In genomic region chr7:145215476-145215875, GRCm38 (mm10) we compare ENCODE assay signal across 21 mouse cellular contexts. TPM values are rescaled to one million over a fixed set of nuclear protein-coding genes. Genes with fewer than 3 reads are reported as not detected.
DNase-seq lines count a peak whose midpoint lies in the region; ATAC-seq and TF ChIP-seq lines count a peak whose summit lies in the region.
"Had no signal": no experiment of that assay in that cellular context is flagged by ENCODE, and none has a peak within 500 bp of the region (broad histone marks: within the 10 kb centered on the region; RNA-seq: fewer than 3 reads in every experiment).

No protein-coding gene starts in this region.

- no peaks in the 10 kb centered on the region for H3K36me3 ChIP-seq in forebrain, embryonic 10.5 days (replicated peaks)
- H3K36me3 ChIP-seq in forebrain, postnatal 0 days (ENCODE audit: insufficient read depth) = no peaks in the 10 kb centered on the region
- H3K36me3 ChIP-seq in midbrain, embryonic 10.5 days = no peaks in the 10 kb centered on the region
- H3K36me3 ChIP-seq in midbrain, embryonic 11.5 days (ENCODE audit: control insufficient read depth, insufficient read depth, low read length) = no peaks in the 10 kb centered on the region
- H3K36me3 ChIP-seq in myocyte (ENCODE audit: control insufficient read depth, insufficient read depth) = no peaks in the 10 kb centered on the region
- H3K36me3 ChIP-seq in midbrain, postnatal 0 days (ENCODE audit: insufficient read depth, low read length) = no peaks in the 10 kb centered on the region
- H3K36me3 ChIP-seq: embryonic facial prominence, embryonic 12.5 days; G1E; neural tube, embryonic 12.5 days had no signal

- TF ChIP-seq POLR2A in myocyte (IDR thresholded peaks at IDR 0.05; ENCODE audit: insufficient read length, low read depth) = no peak

- H3K9me3 ChIP-seq in forebrain, embryonic 10.5 days = no peaks in the 10 kb centered on the region
- no peaks in the 10 kb centered on the region for H3K9me3 ChIP-seq in forebrain, postnatal 0 days (ENCODE audit: low read length)
- no peaks in the 10 kb centered on the region for H3K9me3 ChIP-seq in midbrain, embryonic 10.5 days (replicated peaks)
- no peaks in the 10 kb centered on the region for H3K9me3 ChIP-seq in midbrain, embryonic 11.5 days (ENCODE audit: control insufficient read depth, low read length)
- no peaks in the 10 kb centered on the region for H3K9me3 ChIP-seq in midbrain, postnatal 0 days (ENCODE audit: low read length)
- H3K9me3 ChIP-seq: embryonic facial prominence, embryonic 12.5 days; G1E; neural tube, embryonic 12.5 days had no signal

- H3K9ac ChIP-seq in forebrain, postnatal 0 days = no peak overlapping the region
- no peak overlapping the region for H3K9ac ChIP-seq in midbrain, embryonic 11.5 days (ENCODE audit: low read length)
- H3K9ac ChIP-seq in midbrain, postnatal 0 days (replicated peaks; ENCODE audit: low read length, poor library complexity, severe bottlenecking) = no peak overlapping the region
- H3K9ac ChIP-seq: embryonic facial prominence, embryonic 12.5 days; neural tube, embryonic 12.5 days had no signal

- no peak overlapping the region for H3K4me2 ChIP-seq in forebrain, postnatal 0 days (ENCODE audit: low read depth)
- H3K4me2 ChIP-seq in midbrain, embryonic 11.5 days = no peak overlapping the region
- peak overlapping the region; percentile 10 for H3K4me2 ChIP-seq in myocyte (ENCODE audit: low read depth)
- no peak overlapping the region for H3K4me2 ChIP-seq in midbrain, postnatal 0 days (ENCODE audit: low read depth, low read length, poor library complexity, severe bottlenecking)
- H3K4me2 ChIP-seq: embryonic facial prominence, embryonic 12.5 days; liver, embryonic 11.5 days; neural tube, embryonic 12.5 days had no signal

- 0 out of 2 replicates have a peak, but pooled peaks cover 3% of the 10 kb centered on the region for H3K27me3 ChIP-seq in forebrain, embryonic 10.5 days (ENCODE audit: poor library complexity, severe bottlenecking)
- H3K27me3 ChIP-seq in forebrain, postnatal 0 days (ENCODE audit: insufficient read depth, low read length) = no peaks in the 10 kb centered on the region
- no peaks in the 10 kb centered on the region for H3K27me3 ChIP-seq in midbrain, embryonic 10.5 days (ENCODE audit: low read depth, poor library complexity, severe bottlenecking)
- no peaks in the 10 kb centered on the region for H3K27me3 ChIP-seq in midbrain, embryonic 11.5 days (ENCODE audit: control insufficient read depth, insufficient read depth, low read length)
- no peaks in the 10 kb centered on the region for H3K27me3 ChIP-seq in myocyte (ENCODE audit: control insufficient read depth, insufficient read depth, insufficient read length)
- H3K27me3 ChIP-seq in midbrain, postnatal 0 days (ENCODE audit: insufficient read depth, low read length) = no peaks in the 10 kb centered on the region
- H3K27me3 ChIP-seq: embryonic facial prominence, embryonic 12.5 days; neural tube, embryonic 12.5 days had no signal

- no peak for DNase-seq in forebrain, embryonic 10.5 days (ENCODE audit: extremely low spot score, low spot score)
- DNase-seq in forebrain, postnatal 0 days = no peak
- no peak for DNase-seq in midbrain, embryonic 10.5 days (ENCODE audit: low spot score)
- DNase-seq in midbrain, embryonic 11.5 days (ENCODE audit: low spot score, missing footprints) = no peak
- no peak for DNase-seq in kidney, adult 11 months
- DNase-seq in midbrain, postnatal 0 days (ENCODE audit: low spot score) = no peak
- DNase-seq: cerebellum, adult 11 months; gastrocnemius, postnatal 14 days; midbrain, embryonic 14.5 days; right cerebral cortex, postnatal 25 days had no signal

- H3K27ac ChIP-seq in forebrain, embryonic 10.5 days = peak overlapping the region; percentile 81
- H3K27ac ChIP-seq in forebrain, postnatal 0 days (ENCODE audit: low read depth, low read length) = no peak overlapping the region
- 0 out of 2 replicates have a peak overlapping the region, but pooled peaks have one; percentile 76 for H3K27ac ChIP-seq in midbrain, embryonic 10.5 days (replicated peaks)
- no peak overlapping the region for H3K27ac ChIP-seq in midbrain, embryonic 11.5 days (ENCODE audit: low read depth, low read length)
- H3K27ac ChIP-seq in midbrain, postnatal 0 days (ENCODE audit: low read depth, low read length) = no peak overlapping the region
- H3K27ac ChIP-seq: embryonic facial prominence, embryonic 12.5 days; kidney, postnatal 0 days; neural tube, embryonic 12.5 days had no signal

- WGBS in forebrain, embryonic 10.5 days = 84% methylated on average over 4 of the region's 4 CpGs
- WGBS in forebrain, postnatal 0 days = 83% methylated on average over 4 of the region's 4 CpGs
- 89% methylated on average over 4 of the region's 4 CpGs for WGBS in midbrain, embryonic 10.5 days
- 91% methylated on average over 4 of the region's 4 CpGs for WGBS in midbrain, embryonic 11.5 days
- WGBS in midbrain, postnatal 0 days = 90% methylated on average over 4 of the region's 4 CpGs

- ATAC-seq in forebrain, postnatal 0 days = no peak
- ATAC-seq in midbrain, embryonic 11.5 days (ENCODE audit: low FRiP score) = no peak
- ATAC-seq in granulocyte monocyte progenitor cell, adult 5-6 weeks (replicated peaks; ENCODE audit: poor library complexity, severe bottlenecking) = peak; percentile 90
- no peak for ATAC-seq in midbrain, postnatal 0 days (ENCODE audit: low FRiP score)
- ATAC-seq: inflammation-experienced regulatory T-cells, adult 6 months; lung, postnatal 0 days had no signal

- no peak overlapping the region for H3ac ChIP-seq in myocyte (ENCODE audit: control insufficient read depth, insufficient read length)

- H3K4me1 ChIP-seq in forebrain, embryonic 10.5 days = peaks cover 51% of the 10 kb centered on the region
- H3K4me1 ChIP-seq in forebrain, postnatal 0 days (ENCODE audit: insufficient read depth) = no peaks in the 10 kb centered on the region; the same call in 1 of the 2 replicates
- peaks cover 47% of the 10 kb centered on the region for H3K4me1 ChIP-seq in midbrain, embryonic 10.5 days
- H3K4me1 ChIP-seq in midbrain, embryonic 11.5 days (ENCODE audit: control insufficient read depth, insufficient read depth, low read length) = peaks cover 24% of the 10 kb centered on the region
- H3K4me1 ChIP-seq in midbrain, postnatal 0 days (ENCODE audit: insufficient read depth, low read length) = no peaks in the 10 kb centered on the region; the same call in 1 of the 2 replicates

- no peak overlapping the region for H3K4me3 ChIP-seq in forebrain, embryonic 10.5 days
- H3K4me3 ChIP-seq in forebrain, postnatal 0 days (ENCODE audit: low read depth, low read length) = no peak overlapping the region
- H3K4me3 ChIP-seq in midbrain, embryonic 10.5 days = no peak overlapping the region
- no peak overlapping the region for H3K4me3 ChIP-seq in midbrain, embryonic 11.5 days (ENCODE audit: low read depth, low read length)
- H3K4me3 ChIP-seq in myocyte = no peak overlapping the region
- no peak overlapping the region for H3K4me3 ChIP-seq in midbrain, postnatal 0 days (ENCODE audit: low read depth, low read length)
- H3K4me3 ChIP-seq: embryonic facial prominence, embryonic 12.5 days; neural tube, embryonic 12.5 days had no signal

- H3K79me2 ChIP-seq in myocyte (ENCODE audit: control insufficient read depth, insufficient read depth) = no peaks in the 10 kb centered on the region

- no peak for TF ChIP-seq CTCF in forebrain, postnatal 0 days (IDR thresholded peaks at IDR 0.05; ENCODE audit: low read depth)
- TF ChIP-seq CTCF in midbrain, postnatal 0 days (IDR thresholded peaks at IDR 0.05) = no peak

TF ChIP-seq in myocyte, 11 proteins besides CTCF, POLR2A, EP300 and RAD21:
- TF ChIP-seq CEBPB (IDR thresholded peaks at IDR 0.05; ENCODE audit: insufficient read depth, poor library complexity, severe bottlenecking) (peak; percentile 94), SRF (IDR thresholded peaks at IDR 0.05; ENCODE audit: control insufficient read depth, insufficient read length, low read depth) (no peak), USF1 (IDR thresholded peaks at IDR 0.05; ENCODE audit: low read depth) (no peak), POLR2AphosphoS2 (IDR thresholded peaks at IDR 0.05; ENCODE audit: insufficient read length, low read depth) (no peak), MYOG (IDR thresholded peaks at IDR 0.05; ENCODE audit: control insufficient read depth in 1 of 3, insufficient read depth in 1 of 3, insufficient read length in 2 of 3, low read depth in 2 of 3) (peak in 1 of 3 experiments; percentile 51)

RNA-seq across cellular contexts. Expression of gene 1810010D01Rik, which starts 7.6 kb away (rescaled TPM):
- 0.16 and 0.31 TPM in 2 replicates for polyA plus RNA-seq in forebrain, embryonic 10.5 days (2016; fragmentation: Nextera tagmentation; extraction: Ambion mirVana)
- 0.31 and 1.00 TPM in 2 replicates for total RNA-seq in forebrain, postnatal 0 days (2014; rRNA removed)
- polyA plus RNA-seq in forebrain, postnatal 0 days (2015; fragmentation: Nextera tagmentation; extraction: Ambion mirVana) = 0.25 TPM in 1 of 2 replicates, not detected in the other
- 0.57 TPM in 1 of 2 replicates, not detected in the other for polyA plus RNA-seq in midbrain, embryonic 10.5 days (2016; fragmentation: Nextera tagmentation; extraction: Ambion mirVana)
- 0.49 TPM in 1 of 2 replicates, not detected in the other for polyA plus RNA-seq in midbrain, embryonic 11.5 days (2014; fragmentation: Nextera tagmentation; extraction: Ambion mirVana)
- not detected in 2 replicates for total RNA-seq in granulocyte monocyte progenitor cell, adult 5-6 weeks (2014; fragmentation: Nextera tagmentation)
- not detected in 2 replicates for total RNA-seq in granulocyte monocyte progenitor cell, adult 5-6 weeks (2017)
- polyA plus RNA-seq in myocyte (2012; fragmentation: generic; extraction: Trizol) = not detected
- 0.71 TPM in 1 of 2 replicates, not detected in the other for total RNA-seq in midbrain, postnatal 0 days (2014; rRNA removed)
- not detected in 2 replicates for polyA plus RNA-seq in midbrain, postnatal 0 days (2015; fragmentation: Nextera tagmentation; extraction: Ambion mirVana)
- total RNA-seq: G1E; layer of hippocampus, postnatal 14 days; left cerebral cortex, postnatal 14 days had no signal
- polyA plus RNA-seq: embryonic facial prominence, embryonic 12.5 days; G1E; inflammation-experienced regulatory T-cells, adult 6 months; kidney, postnatal 0 days had no signal

Comparison
In these comparisons a context has a peak if more than half of its experiments do, and no peak if none do; other contexts are left out.
1. H3K27ac ChIP-seq: peak in forebrain, embryonic 10.5 days (single experiment) and midbrain, embryonic 10.5 days (single experiment); none in forebrain, postnatal 0 days (single experiment), midbrain, embryonic 11.5 days (single experiment) and midbrain, postnatal 0 days (single experiment).